Mouse (Mus musculus) kidney, adult 2 months (tissue): ENCODE data around the gene Gltp. TPM values are rescaled to one million over a fixed set of nuclear protein-coding genes. Genes with fewer than 3 reads are reported as not detected.

Experiments used
- DNase-seq: peaks from one replicate; pipeline ENCODE4 v3.0.0; 2021
- H3K27ac ChIP-seq: fragments of 200-500 bp; 2 replicates; pipeline ENCODE4 v1.5.1; 2012; ENCODE audit warnings: low read depth, low read length, control low read depth, inconsistent platforms; ENCODE audit not compliant: insufficient read depth
- H3K27me3 ChIP-seq: fragments of 200-500 bp; replicated peaks from 2 replicates; pipeline ENCODE4 v1.6.1; 2012; ENCODE audit warnings: mild to moderate bottlenecking, moderate library complexity, low read length, inconsistent platforms; ENCODE audit not compliant: control insufficient read depth, insufficient read depth
- H3K36me3 ChIP-seq: fragments of 200-500 bp; 2 replicates; pipeline ENCODE4 v1.6.1; 2012; ENCODE audit warnings: mild to moderate bottlenecking, moderate library complexity, low read length, inconsistent platforms; ENCODE audit not compliant: control insufficient read depth, insufficient read depth
- H3K4me1 ChIP-seq: fragments of 200-500 bp; 2 replicates; pipeline ENCODE4 v1.6.1; 2011; ENCODE audit warnings: low read length; ENCODE audit not compliant: control insufficient read depth, insufficient read depth
- H3K4me3 ChIP-seq: fragments of 200-500 bp; 2 replicates; pipeline ENCODE4 v1.5.1; 2011; ENCODE audit warnings: mild to moderate bottlenecking, low read depth, low read length, control low read depth; ENCODE audit not compliant: insufficient read depth
- CTCF ChIP-seq: fragments of 200-500 bp; conservative IDR thresholded peaks from 2 replicates; pipeline ENCODE4 v1.5.1; 2011; ENCODE audit warnings: low read depth, mild to moderate bottlenecking, control low read depth, low read length, moderate library complexity, mixed read lengths; ENCODE audit not compliant: insufficient read depth, insufficient read length
- POLR2A ChIP-seq: fragments of 200-500 bp; IDR thresholded peaks from one replicate; pipeline ENCODE4 v1.6.1; 2011; ENCODE audit warnings: low read depth, low read length, control low read depth
- WGBS: fragments of 180-500 bp; shearing (Covaris S2); methylation state at CpG from one replicate; pipeline ENCODE4 v1.1.7; 2018; 5-methylcytosine and 5-hydroxymethylcytosine counted together
- polyA plus RNA-seq: library from polyadenylated mRNA; depleted of rRNA; stranded (reverse); fragments of >200 nt; gene quantifications from 2 replicates; pipeline ENCODE4 v1.2.3, GENCODE M21; 2012

Gene Gltp
- polyA plus RNA-seq, 1 experiment: 89.1 TPM

- peak overlapping the region; percentile 55 for H3K27ac ChIP-seq
- no peak overlapping the region for H3K4me3 ChIP-seq
- no peak for DNase-seq
- no peak for TF ChIP-seq POLR2A
- no peak for TF ChIP-seq CTCF
- peaks cover 15% of the 10 kb centered on the region for H3K4me1 ChIP-seq
- 52% methylated on average over 13 of the region's 13 CpGs for WGBS
- no peaks in the 10 kb centered on the region for H3K36me3 ChIP-seq
- H3K27me3 ChIP-seq: no peaks in the 10 kb centered on the region
These were observed 27.7 kb upstream of the Gltp start for GRCm38 (mm10) chr5:114718483-114718882.

- 94% methylated on average over 8 of the region's 8 CpGs for WGBS
- DNase-seq: no peak
- TF ChIP-seq POLR2A (no peak), CTCF (no peak)
- no peaks in the 10 kb centered on the region; the same call in 1 of the 2 replicates for H3K36me3 ChIP-seq
- H3K27me3 ChIP-seq: no peaks in the 10 kb centered on the region
- H3K4me1 ChIP-seq: peaks cover 15% of the 10 kb centered on the region
- no peak overlapping the region for H3K27ac ChIP-seq
- H3K4me3 ChIP-seq: no peak overlapping the region
These were observed 27.2 kb upstream of the Gltp start for GRCm38 (mm10) chr5:114717937-114718336.

GRCm38 (mm10) chr5:114717292-114717691 is 26.5 kb upstream of the Gltp start:
- no peak overlapping the region for H3K27ac ChIP-seq
- 87% methylated on average over 12 of the region's 12 CpGs for WGBS
- no peak overlapping the region for H3K4me3 ChIP-seq
- no peaks in the 10 kb centered on the region for H3K27me3 ChIP-seq
- H3K36me3 ChIP-seq: no peaks in the 10 kb centered on the region; the same call in 1 of the 2 replicates
- no peak for TF ChIP-seq CTCF
- TF ChIP-seq POLR2A: no peak
- peaks cover 15% of the 10 kb centered on the region for H3K4me1 ChIP-seq
- no peak for DNase-seq

GRCm38 (mm10) chr5:114714551-114714950 is 23.8 kb upstream of the Gltp start:
- peaks cover 11% of the 10 kb centered on the region for H3K4me1 ChIP-seq
- H3K27me3 ChIP-seq: no peaks in the 10 kb centered on the region
- WGBS: 89% methylated on average over 18 of the region's 18 CpGs
- DNase-seq: no peak
- no peak overlapping the region for H3K27ac ChIP-seq
- no peaks in the 10 kb centered on the region; the same call in 1 of the 2 replicates for H3K36me3 ChIP-seq
- no peak for TF ChIP-seq CTCF
- TF ChIP-seq POLR2A: no peak
- no peak overlapping the region for H3K4me3 ChIP-seq

- Histone ChIP-seq H3K36me3 (no peaks in the 10 kb centered on the region; the same call in 1 of the 2 replicates), H3K27ac (no peak overlapping the region), H3K4me3 (no peak overlapping the region), H3K27me3 (no peaks in the 10 kb centered on the region), H3K4me1 (no peaks in the 10 kb centered on the region)
- DNase-seq: no peak
- TF ChIP-seq POLR2A (no peak), CTCF (no peak)
- 92% methylated on average over 21 of the region's 21 CpGs for WGBS
These were observed 18.6 kb upstream of the Gltp start for GRCm38 (mm10) chr5:114709357-114709756.

- no peak for DNase-seq
- H3K4me3 ChIP-seq: peak overlapping the region; percentile 98; the same call in 1 of the 2 replicates
- no peak overlapping the region for H3K27ac ChIP-seq
- no peaks in the 10 kb centered on the region for H3K27me3 ChIP-seq
- 53% methylated on average over 15 of the region's 15 CpGs for WGBS
- no peaks in the 10 kb centered on the region; the same call in 1 of the 2 replicates for H3K36me3 ChIP-seq
- no peaks in the 10 kb centered on the region for H3K4me1 ChIP-seq
- TF ChIP-seq CTCF (no peak), POLR2A (no peak)
These were observed 17.7 kb upstream of the Gltp start for GRCm38 (mm10) chr5:114708491-114708890.

GRCm38 (mm10) chr5:114707265-114708068 is 16.7 kb upstream of the Gltp start, which contains the start of gene Tchp:
Tchp (plus strand) TSS chr5:114707760.
- WGBS: 4% methylated on average over 49 of the region's 49 CpGs
- TF ChIP-seq POLR2A (no peak), CTCF (peak; percentile 78)
- Histone ChIP-seq H3K27me3 (no peaks in the 10 kb centered on the region), H3K36me3 (no peaks in the 10 kb centered on the region), H3K4me3 (peak within 1 kb of the TSS; percentile 98), H3K27ac (peak within 1 kb of the TSS; percentile 16; the same call in 1 of the 2 replicates), H3K4me1 (no peaks in the 10 kb centered on the region)
- DNase-seq: peak; percentile 96
